Mouse (Mus musculus) stomach, embryonic 14.5 days (tissue): ENCODE results near the gene Ercc6l. TPM values are rescaled to one million over a fixed set of nuclear protein-coding genes. Genes with fewer than 3 reads are reported as not detected.

ENCODE experiments used
- ATAC-seq: fragments of 200-750 bp; cut with Nextera tagmentation; 2 replicates; pipeline ENCODE4 v1.8.0; 2017; ENCODE audit warnings: low read depth, moderate TSS enrichment; ENCODE audit not compliant: insufficient number of reproducible peaks, insufficient read depth, low FRiP score
- H3K27ac ChIP-seq: fragments of 300-500 bp; sonication (generic); 2 replicates; pipeline ENCODE4 v1.5.1; 2014; ENCODE audit warnings: mild to moderate bottlenecking, low read length, moderate library complexity, mixed read lengths
- H3K27me3 ChIP-seq: fragments of 300-500 bp; sonication (generic); 2 replicates; pipeline ENCODE4 v1.6.1; 2014; ENCODE audit warnings: low read length, control low read depth, mixed read lengths; ENCODE audit not compliant: control insufficient read depth, insufficient read depth
- H3K36me3 ChIP-seq: fragments of 300-500 bp; sonication (generic); 2 replicates; pipeline ENCODE4 v1.6.1; 2014; ENCODE audit warnings: mild to moderate bottlenecking, control low read depth, low read length, moderate library complexity, mixed read lengths; ENCODE audit not compliant: control insufficient read depth, insufficient read depth
- H3K4me1 ChIP-seq: fragments of 300-500 bp; sonication (generic); 2 replicates; pipeline ENCODE4 v1.6.1; 2014; ENCODE audit warnings: low read length, control low read depth, mixed read lengths; ENCODE audit not compliant: control insufficient read depth, insufficient read depth
- H3K4me2 ChIP-seq: fragments of 300-500 bp; sonication (generic); replicated peaks from 2 replicates; pipeline ENCODE4 v1.6.1; 2014; ENCODE audit warnings: low read depth, low read length, control low read depth
- H3K4me3 ChIP-seq: fragments of 300-500 bp; sonication (generic); 2 replicates; pipeline ENCODE4 v1.5.1; 2014; ENCODE audit warnings: low read depth, low read length, control low read depth
- H3K9ac ChIP-seq: fragments of 300-500 bp; sonication (generic); replicated peaks from 2 replicates; pipeline ENCODE4 v1.6.1; 2014; ENCODE audit warnings: low read depth, mild to moderate bottlenecking, control low read depth, low read length, moderate library complexity, mixed read lengths
- H3K9me3 ChIP-seq: fragments of 300-500 bp; sonication (generic); 2 replicates; pipeline ENCODE4 v1.6.1; 2016; ENCODE audit warnings: low read depth, low read length, control low read depth; ENCODE audit not compliant: control insufficient read depth
- WGBS: fragments of 180-500 bp; shearing (Covaris S2); extraction: QIAGEN DNeasy Blood & Tissue Kit; methylation state at CpG from one replicate; pipeline ENCODE4 v1.1.7; 2014; 5-methylcytosine and 5-hydroxymethylcytosine counted together
- polyA plus RNA-seq: library from polyadenylated mRNA; unstranded; fragments of >200 nt; fragmentation: Nextera tagmentation; extraction: Ambion mirVana; gene quantifications from 2 replicates; pipeline ENCODE4 v1.2.1, GENCODE M21; 2014

Ercc6l gene
- polyA plus RNA-seq = 12.5 and 14.5 TPM in 2 replicates

DNA sequence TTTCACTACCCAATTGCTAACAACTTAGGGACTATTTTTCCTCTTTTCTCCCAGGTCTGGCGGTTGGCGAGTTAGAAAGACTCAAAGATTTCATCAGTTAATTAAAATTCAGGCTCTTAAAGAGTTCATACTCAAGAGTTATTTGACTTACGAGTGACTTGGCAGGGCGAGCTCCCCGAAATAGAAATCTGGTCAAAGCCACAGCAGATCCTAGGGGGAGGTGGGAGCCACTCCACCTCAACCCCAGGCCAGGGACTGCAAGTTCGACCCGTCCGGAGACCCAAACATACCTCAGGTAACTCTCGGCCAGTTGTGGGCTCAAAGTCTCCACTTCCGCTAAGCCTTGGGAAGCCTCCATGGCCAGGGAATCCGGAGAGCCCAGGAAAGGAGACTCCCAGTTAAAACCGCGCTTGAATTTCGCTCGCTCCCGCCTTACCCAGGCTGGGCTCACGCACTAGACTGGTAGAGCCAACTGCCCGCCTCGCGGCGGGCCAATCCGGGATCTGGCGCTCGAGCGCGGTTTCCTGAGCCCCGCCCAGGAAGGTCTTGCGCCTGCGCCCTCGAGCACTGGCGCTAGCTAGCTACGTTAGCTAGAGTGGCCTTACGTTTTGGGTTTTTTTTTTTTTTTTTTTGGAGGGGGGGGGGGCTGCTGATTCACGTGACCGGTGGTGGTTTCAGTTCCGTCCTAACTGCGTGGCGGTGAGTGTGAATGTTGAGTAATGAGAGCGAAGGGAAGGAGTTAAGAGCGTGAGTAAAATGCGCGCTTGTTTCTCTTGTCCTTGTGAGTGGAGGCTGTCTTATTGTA is at the start of gene Ercc6l:
Gene Ercc6l, minus strand, starts transcription at position 474 of the 805 bp plus-strand sequence.
- Histone ChIP-seq H3K4me3 (peak within 1 kb of the TSS; percentile 45), H3K9ac (peak within 1 kb of the TSS; percentile 53), H3K4me1 (no peaks in the 10 kb centered on the region), H3K4me2 (peak within 1 kb of the TSS; percentile 33), H3K27ac (peak within 1 kb of the TSS; percentile 61; the same call in 1 of the 2 replicates), H3K36me3 (no peaks in the 10 kb centered on the region), H3K27me3 (no peaks in the 10 kb centered on the region), H3K9me3 (no peaks in the 10 kb centered on the region)
- WGBS = 15% methylated on average over 34 of the region's 42 CpGs
- ATAC-seq = peak; percentile 99

DNA sequence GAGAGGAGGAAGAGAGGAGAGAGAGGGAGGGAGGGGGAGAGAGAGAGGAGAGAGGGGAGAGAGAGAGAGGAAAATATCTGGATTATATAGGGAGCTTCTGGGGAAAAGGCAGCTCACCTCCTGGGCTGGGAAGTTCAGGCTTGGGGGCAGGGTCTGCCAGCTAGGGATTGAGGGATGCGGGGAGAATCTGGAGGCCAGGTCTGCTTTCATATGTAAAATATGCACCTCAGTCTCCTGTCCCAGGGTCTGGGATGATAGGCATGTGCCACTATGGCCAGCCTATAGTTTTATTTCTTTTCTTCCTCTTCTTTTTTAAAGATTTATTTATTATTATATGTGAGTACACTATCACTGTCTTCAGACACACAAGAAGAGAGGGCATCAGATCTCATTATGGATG is 33.9 kb upstream of the Ercc6l start:
- Histone ChIP-seq H3K4me2 (no peak overlapping the region), H3K27me3 (no peaks in the 10 kb centered on the region), H3K4me3 (no peak overlapping the region), H3K4me1 (no peaks in the 10 kb centered on the region), H3K36me3 (peaks cover 2% of the 10 kb centered on the region; the same call in 1 of the 2 replicates), H3K27ac (no peak overlapping the region), H3K9me3 (no peaks in the 10 kb centered on the region), H3K9ac (no peak overlapping the region)
- 65% methylated on average over 1 of the region's 1 CpGs for WGBS
- ATAC-seq = no peak

DNA sequence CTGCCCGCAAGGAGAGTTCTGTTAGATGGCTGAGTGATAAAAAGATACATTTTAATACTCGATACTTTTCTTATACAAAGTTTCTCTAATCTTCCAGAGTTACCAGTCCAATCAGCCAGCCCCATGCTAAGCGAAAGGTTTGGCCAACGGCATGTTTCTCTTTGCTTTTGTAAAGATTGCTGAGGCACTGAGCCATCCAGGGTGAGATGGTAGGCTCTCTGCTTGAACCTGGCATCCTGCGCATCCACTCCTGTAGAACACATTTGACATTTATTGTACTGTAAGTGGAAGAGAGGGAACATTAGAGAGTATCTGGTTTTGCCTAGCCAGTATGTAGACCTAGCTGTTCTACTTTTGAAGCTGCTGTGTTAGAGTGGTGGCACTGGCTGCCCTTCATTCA is 32.7 kb upstream of the Ercc6l start:
- no peaks in the 10 kb centered on the region for H3K27me3 ChIP-seq
- no peak overlapping the region for H3K27ac ChIP-seq
- no peak for ATAC-seq
- no peak overlapping the region; the same call in 1 of the 2 replicates for H3K4me3 ChIP-seq
- H3K9ac ChIP-seq = no peak overlapping the region
- H3K4me2 ChIP-seq = no peak overlapping the region
- H3K9me3 ChIP-seq = no peaks in the 10 kb centered on the region
- H3K4me1 ChIP-seq = no peaks in the 10 kb centered on the region
- peaks cover 6% of the 10 kb centered on the region for H3K36me3 ChIP-seq
- WGBS = 49% methylated on average over 5 of the region's 5 CpGs

DNA sequence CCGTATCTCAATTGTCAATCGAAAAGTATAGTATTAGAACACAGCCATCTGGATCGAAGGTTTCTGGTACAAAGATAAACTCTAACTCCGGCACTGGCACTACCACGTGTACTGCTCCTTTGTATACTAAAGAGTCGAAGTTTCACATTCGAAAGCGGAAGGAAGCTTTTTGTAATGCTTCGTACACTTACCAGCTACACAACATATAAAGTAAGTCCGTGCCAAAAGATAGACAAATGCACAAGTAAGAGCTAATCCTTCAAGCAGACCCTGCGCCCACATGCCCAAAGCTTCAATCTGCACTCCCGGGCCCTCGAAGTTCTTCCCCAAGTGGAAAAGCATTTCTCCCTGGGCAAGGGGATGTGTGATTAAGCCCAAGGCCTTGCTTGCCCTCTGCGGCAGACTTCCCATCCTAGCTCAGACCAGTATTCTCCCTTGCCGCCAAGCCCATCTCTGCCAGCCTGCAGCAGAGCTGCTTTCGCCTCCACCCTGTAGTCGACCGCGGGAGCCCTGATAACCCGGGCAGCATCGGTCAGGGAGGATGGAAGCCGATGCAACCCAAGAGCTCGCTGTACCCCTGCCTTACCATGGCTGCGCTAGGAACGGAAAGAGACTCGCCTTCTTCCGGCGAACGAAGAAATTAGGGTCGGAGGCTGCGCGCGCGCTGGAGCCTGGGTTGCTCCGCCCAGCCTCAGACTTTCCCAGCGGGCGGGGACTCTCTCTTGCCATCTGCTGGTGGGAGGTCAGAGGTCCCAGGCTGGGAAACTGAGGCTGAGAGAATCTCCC is 32.0 kb upstream of the Ercc6l start, which contains the start of gene Rps4x:
Gene Rps4x, minus strand, starts transcription at position 683 of the 786 bp plus-strand sequence.
- peak within 1 kb of the TSS; percentile 66 for H3K4me2 ChIP-seq
- peak within 1 kb of the TSS; percentile 48 for H3K4me3 ChIP-seq
- peak within 1 kb of the TSS; percentile 69 for H3K9ac ChIP-seq
- ATAC-seq = peak; percentile 89
- H3K9me3 ChIP-seq = no peaks in the 10 kb centered on the region
- H3K27ac ChIP-seq = peak within 1 kb of the TSS; percentile 82
- H3K36me3 ChIP-seq = peaks cover 10% of the 10 kb centered on the region
- no peaks in the 10 kb centered on the region for H3K4me1 ChIP-seq
- H3K27me3 ChIP-seq = no peaks in the 10 kb centered on the region
- WGBS = 22% methylated on average over 37 of the region's 37 CpGs

DNA sequence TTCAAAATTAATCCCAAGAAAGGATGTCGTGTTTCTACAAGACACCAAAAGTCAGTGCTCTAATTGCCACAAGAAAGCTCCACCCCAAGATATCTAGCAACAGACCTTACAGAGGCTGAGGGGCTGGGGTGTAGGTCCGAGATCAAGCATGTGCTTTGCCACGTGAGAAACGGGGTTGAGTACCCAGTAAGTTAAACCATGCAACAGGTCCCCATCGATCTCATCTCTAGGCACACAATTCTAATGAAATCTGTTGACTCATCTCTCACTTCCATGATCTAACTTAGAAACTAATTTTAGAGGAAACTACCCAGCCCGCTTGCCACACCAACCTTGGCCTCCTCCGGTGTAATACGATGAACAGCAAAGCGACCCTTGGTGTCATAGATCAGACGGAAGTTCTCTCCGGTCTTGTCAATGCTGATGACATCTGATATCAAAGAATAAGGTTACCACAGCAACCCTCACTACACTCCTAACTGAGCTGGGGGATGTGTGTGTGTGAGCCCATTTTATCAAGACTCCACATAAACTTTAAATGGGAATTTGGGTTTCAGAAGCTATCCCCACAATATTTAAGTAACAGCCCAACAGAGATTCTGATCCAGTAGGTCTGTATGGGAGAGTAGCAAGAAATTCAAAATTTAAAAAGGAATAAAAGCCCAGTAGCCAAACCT is 30.3 kb upstream of the Ercc6l start:
- Histone ChIP-seq H3K4me3 (peak overlapping the region; percentile 48), H3K9me3 (no peaks in the 10 kb centered on the region), H3K27ac (no peak overlapping the region), H3K4me1 (no peaks in the 10 kb centered on the region), H3K9ac (no peak overlapping the region; the same call in 1 of the 2 replicates), H3K36me3 (peaks cover 15% of the 10 kb centered on the region), H3K27me3 (no peaks in the 10 kb centered on the region), H3K4me2 (peak overlapping the region; percentile 66)
- ATAC-seq = no peak
- 39% methylated on average over 11 of the region's 11 CpGs for WGBS

DNA sequence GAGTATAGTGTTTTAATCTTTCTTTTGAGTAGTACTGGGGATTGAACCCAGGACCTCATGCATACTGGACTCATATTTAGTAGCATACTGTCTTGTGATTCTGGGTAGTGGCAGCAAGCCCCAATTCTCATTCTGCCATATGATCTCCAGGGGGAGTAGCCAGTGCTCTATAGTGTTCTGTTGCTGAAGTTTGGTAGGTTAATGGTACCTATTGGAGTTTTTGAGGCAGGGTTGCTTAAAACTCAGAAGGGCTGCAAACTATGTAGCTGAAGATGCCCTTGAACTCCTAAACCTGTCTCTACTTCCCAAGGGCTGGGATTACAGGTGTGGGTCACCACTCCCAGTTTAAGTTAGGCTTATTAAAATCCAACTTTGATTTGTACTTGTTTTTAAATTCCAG is 25.7 kb upstream of the Ercc6l start:
- Histone ChIP-seq H3K4me2 (no peak overlapping the region), H3K27me3 (no peaks in the 10 kb centered on the region), H3K27ac (no peak overlapping the region), H3K36me3 (peaks cover 15% of the 10 kb centered on the region), H3K4me3 (no peak overlapping the region), H3K9ac (no peak overlapping the region), H3K4me1 (no peaks in the 10 kb centered on the region), H3K9me3 (no peaks in the 10 kb centered on the region)
- ATAC-seq = no peak

DNA sequence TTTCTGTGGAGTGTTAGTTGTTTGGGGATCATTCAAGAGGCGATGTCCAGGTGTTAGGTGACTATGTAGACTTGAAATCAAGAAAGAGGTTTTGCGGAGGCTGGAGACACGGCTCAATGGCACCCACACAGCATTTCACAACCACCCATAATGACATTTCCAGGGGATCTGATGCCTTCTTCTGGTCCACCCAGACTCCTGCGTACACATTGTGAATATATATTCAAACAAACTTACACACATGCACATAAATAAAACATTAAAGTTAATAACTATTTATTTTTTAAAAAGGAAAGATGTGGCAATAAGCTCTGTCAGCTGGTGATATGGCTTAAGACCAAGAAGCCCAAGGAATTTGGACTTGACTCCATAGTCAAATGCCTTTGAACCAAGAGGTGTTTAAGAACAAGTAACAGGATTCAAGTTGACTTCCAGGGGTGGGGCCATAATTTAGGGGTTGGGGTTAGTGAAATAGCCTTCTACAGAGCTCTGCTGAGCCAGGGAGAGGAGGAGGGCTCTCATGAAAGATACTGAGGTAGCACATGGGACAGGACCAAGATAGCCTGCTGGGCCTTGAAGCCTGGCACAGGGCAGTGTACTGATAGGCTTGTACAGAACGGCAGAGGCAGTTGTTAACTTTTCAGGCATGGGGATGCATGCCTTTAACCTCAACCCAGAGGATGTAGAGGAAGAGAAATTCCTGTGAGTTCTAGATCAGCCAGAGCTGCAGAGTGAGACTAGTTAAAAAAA is 18.8 kb upstream of the Ercc6l start:
- no peak overlapping the region for H3K4me2 ChIP-seq
- H3K4me1 ChIP-seq = no peaks in the 10 kb centered on the region
- H3K27ac ChIP-seq = no peak overlapping the region
- H3K4me3 ChIP-seq = no peak overlapping the region
- no peaks in the 10 kb centered on the region for H3K9me3 ChIP-seq
- H3K27me3 ChIP-seq = no peaks in the 10 kb centered on the region
- 86% methylated on average over 5 of the region's 5 CpGs for WGBS
- ATAC-seq = no peak
- H3K9ac ChIP-seq = no peak overlapping the region
- no peaks in the 10 kb centered on the region for H3K36me3 ChIP-seq

DNA sequence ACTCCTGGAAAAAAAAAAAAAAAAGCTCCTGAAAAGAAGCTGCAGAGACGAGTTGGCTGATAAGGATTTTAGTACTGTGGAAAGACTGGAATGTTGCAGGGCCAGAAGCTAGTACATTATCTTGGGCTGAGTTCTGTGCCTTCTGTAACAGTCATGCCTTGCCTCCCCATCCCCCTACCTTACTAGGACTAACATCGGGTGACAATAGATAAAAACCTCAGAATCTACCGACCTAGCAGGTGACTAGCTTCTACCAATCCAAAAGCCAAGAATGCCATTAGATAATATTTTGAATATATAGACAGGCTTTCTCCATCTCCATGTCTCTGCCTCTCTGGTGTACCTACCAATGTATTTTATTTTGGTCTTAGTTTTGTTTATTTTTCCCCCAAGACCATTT is 14.0 kb upstream of the Ercc6l start:
- Histone ChIP-seq H3K9me3 (no peaks in the 10 kb centered on the region), H3K27ac (no peak overlapping the region), H3K27me3 (no peaks in the 10 kb centered on the region), H3K4me1 (no peaks in the 10 kb centered on the region), H3K4me3 (no peak overlapping the region), H3K9ac (no peak overlapping the region), H3K36me3 (no peaks in the 10 kb centered on the region), H3K4me2 (no peak overlapping the region)
- WGBS = 56% methylated on average over 3 of the region's 3 CpGs
- no peak for ATAC-seq
